Mouse (Mus musculus): Measurements from ENCODE around the gene Rhoq.

GRCm38 (mm10) chr17:86997323-86997722 lies 34.4 kb downstream of the Rhoq start:
- no peak for TF ChIP-seq POLR2A (IDR thresholded peaks at IDR 0.05; ENCODE audit: extremely low read depth, insufficient read depth, low read length)
- no peak for TF ChIP-seq CTCF (IDR thresholded peaks at IDR 0.05; ENCODE audit: extremely low read depth, insufficient read depth, low read length)

Measured in cortical plate, adult 2 months (tissue).